Mouse (Mus musculus) intestine, embryonic 15.5 days (tissue): ENCODE measurements around the gene Hk1. TPM values are rescaled to one million over a fixed set of nuclear protein-coding genes. Genes with fewer than 3 reads are reported as not detected.

Experiments
- ATAC-seq: fragments of 200-750 bp; cut with Nextera tagmentation; 2 replicates; pipeline ENCODE4 v1.8.0; 2017; ENCODE audit warnings: moderate TSS enrichment, moderate library complexity
- H3K27ac ChIP-seq: fragments of 300-500 bp; sonication (generic); 2 replicates; pipeline ENCODE4 v1.5.1; 2015; ENCODE audit warnings: mild to moderate bottlenecking, inconsistent platforms
- H3K27me3 ChIP-seq: fragments of 300-500 bp; sonication (generic); replicated peaks from 2 replicates; pipeline ENCODE4 v1.6.1; 2015; ENCODE audit warnings: inconsistent platforms
- H3K36me3 ChIP-seq: fragments of 300-500 bp; sonication (generic); 2 replicates; pipeline ENCODE4 v1.6.1; 2015; ENCODE audit warnings: inconsistent platforms
- H3K4me1 ChIP-seq: fragments of 300-500 bp; sonication (generic); replicated peaks from 2 replicates; pipeline ENCODE4 v1.6.1; 2015; ENCODE audit warnings: inconsistent platforms
- H3K4me2 ChIP-seq: fragments of 300-500 bp; sonication (generic); replicated peaks from 2 replicates; pipeline ENCODE4 v1.6.1; 2015; ENCODE audit warnings: mild to moderate bottlenecking, inconsistent platforms
- H3K4me3 ChIP-seq: fragments of 300-500 bp; sonication (generic); replicated peaks from 2 replicates; pipeline ENCODE4 v1.5.1; 2015; ENCODE audit warnings: inconsistent platforms
- H3K9ac ChIP-seq: fragments of 300-500 bp; sonication (generic); 2 replicates; pipeline ENCODE4 v1.6.1; 2015; ENCODE audit warnings: inconsistent platforms
- H3K9me3 ChIP-seq: fragments of 300-500 bp; sonication (generic); 2 replicates; pipeline ENCODE4 v1.6.1; 2016; ENCODE audit warnings: inconsistent platforms
- WGBS: fragments of 180-500 bp; shearing (Covaris S2); methylation state at CpG from one replicate; pipeline ENCODE4 v1.1.7; 2015; 5-methylcytosine and 5-hydroxymethylcytosine counted together
- polyA plus RNA-seq: library from polyadenylated mRNA; unstranded; fragments of >200 nt; fragmentation: Nextera tagmentation; extraction: Ambion mirVana; gene quantifications from 2 replicates; pipeline ENCODE4 v1.2.1, GENCODE M21; 2015

Gene Hk1
- 27.0 and 27.1 TPM in 2 replicates for polyA plus RNA-seq

DNA sequence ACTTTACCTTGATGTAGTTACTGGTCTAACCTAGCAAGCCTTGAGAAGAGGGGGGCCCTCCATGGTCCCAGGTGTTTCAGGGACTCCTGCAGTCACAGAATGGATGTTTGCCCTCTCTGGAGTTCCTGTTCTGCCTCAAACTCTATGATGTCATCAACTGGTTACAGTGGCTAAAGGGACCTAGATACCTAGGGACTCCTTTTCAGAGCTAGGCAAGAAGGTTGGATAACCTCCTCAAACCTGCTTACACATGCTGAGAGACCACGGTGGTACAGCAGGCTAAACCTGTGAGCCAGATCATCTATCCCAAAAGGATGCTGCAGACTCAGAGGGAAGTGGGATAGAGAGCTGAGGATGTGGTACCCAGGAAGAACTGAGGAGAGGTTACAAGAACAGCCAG is at the start of gene Hk1:
Gene Hk1, minus strand, starts transcription at position 101 of the 400 bp plus-strand sequence.
- Histone ChIP-seq H3K27ac (no peak within 1 kb of the TSS), H3K9ac (no peak within 1 kb of the TSS), H3K36me3 (no peaks in the 10 kb centered on the region), H3K4me3 (no peak within 1 kb of the TSS), H3K9me3 (no peaks in the 10 kb centered on the region), H3K27me3 (no peaks in the 10 kb centered on the region), H3K4me1 (no peaks in the 10 kb centered on the region), H3K4me2 (no peak within 1 kb of the TSS)
- 87% methylated on average over 1 of the region's 1 CpGs for WGBS
- no peak for ATAC-seq

DNA sequence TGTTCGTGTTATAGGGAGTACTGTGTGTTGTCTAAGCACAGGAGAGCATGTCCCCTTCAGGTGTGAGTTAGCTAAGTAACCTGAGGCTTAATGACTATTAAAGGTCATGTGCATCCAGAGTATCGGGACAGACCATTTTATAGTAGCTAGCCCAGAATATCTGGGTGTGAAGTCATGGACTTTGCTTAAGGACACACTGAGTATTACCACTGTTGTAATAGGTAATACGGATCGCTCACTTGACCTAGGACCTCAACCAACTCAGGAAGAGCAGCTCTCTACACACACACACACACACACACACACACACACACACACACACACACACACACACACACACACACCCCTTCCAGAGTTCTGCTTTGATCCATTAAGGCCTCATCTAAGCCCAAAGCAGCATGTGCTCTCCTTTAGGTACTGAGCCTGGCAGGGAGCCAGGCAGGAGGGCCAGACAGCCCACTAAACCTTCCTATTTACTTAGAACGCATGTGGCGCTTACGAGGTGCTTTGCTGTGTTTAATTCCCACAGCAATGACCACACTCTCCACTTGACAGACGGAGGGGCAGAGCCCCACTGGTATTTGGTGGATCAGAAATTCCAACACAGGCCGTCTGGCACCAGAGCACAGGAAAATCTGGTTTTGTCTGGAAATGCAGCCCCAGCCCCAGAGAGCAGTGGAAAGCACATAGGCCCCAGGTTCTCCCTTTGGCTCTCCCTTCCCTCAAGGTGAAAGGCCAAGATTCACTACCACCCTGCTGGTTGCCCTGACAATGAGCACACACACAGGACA is 45.6 kb upstream of the Hk1 start:
- H3K4me1 ChIP-seq, result peaks cover 15% of the 10 kb centered on the region; the same call in 1 of the 2 replicates
- peak; percentile 63 for ATAC-seq
- H3K4me2 ChIP-seq, result no peak overlapping the region
- H3K36me3 ChIP-seq, result peaks cover 13% of the 10 kb centered on the region
- H3K4me3 ChIP-seq, result no peak overlapping the region
- 33% methylated on average over 9 of the region's 9 CpGs for WGBS
- H3K27ac ChIP-seq, result peak overlapping the region; percentile 71
- no peaks in the 10 kb centered on the region for H3K9me3 ChIP-seq
- no peaks in the 10 kb centered on the region for H3K27me3 ChIP-seq
- no peak overlapping the region for H3K9ac ChIP-seq

DNA sequence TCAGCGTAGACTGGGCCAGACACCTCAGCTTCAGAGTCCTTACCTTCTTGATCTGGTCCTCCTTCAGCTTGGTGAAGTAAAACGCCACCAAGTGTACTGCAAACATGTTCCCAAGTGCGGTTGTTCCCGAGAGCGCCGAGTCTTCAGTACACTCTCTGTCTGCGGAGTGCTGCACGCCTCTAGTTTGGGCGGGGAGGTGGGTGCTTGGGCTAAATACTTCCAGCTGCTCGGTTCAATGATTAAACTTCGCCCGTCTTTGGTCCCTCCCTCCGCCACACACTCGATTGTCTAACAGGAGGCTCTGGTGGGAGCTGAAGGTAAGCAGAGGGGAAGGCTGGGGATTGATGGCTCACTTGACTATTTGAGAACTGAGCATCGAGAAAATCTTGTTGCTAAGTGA is 42.5 kb upstream of the Hk1 start, which contains the start of gene Hkdc1:
Gene Hkdc1, minus strand, starts transcription at position 237 of the 400 bp plus-strand sequence.
- H3K4me2 ChIP-seq, result peak within 1 kb of the TSS; percentile 38
- H3K9me3 ChIP-seq, result no peaks in the 10 kb centered on the region
- peak within 1 kb of the TSS; percentile 24 for H3K4me3 ChIP-seq
- ATAC-seq, result peak; percentile 71
- WGBS, result 30% methylated on average over 15 of the region's 15 CpGs
- H3K36me3 ChIP-seq, result no peaks in the 10 kb centered on the region
- H3K27me3 ChIP-seq, result no peaks in the 10 kb centered on the region
- H3K9ac ChIP-seq, result peak within 1 kb of the TSS; percentile 13; the same call in 1 of the 2 replicates
- H3K4me1 ChIP-seq, result peaks cover 21% of the 10 kb centered on the region
- H3K27ac ChIP-seq, result peak within 1 kb of the TSS; percentile 54

DNA sequence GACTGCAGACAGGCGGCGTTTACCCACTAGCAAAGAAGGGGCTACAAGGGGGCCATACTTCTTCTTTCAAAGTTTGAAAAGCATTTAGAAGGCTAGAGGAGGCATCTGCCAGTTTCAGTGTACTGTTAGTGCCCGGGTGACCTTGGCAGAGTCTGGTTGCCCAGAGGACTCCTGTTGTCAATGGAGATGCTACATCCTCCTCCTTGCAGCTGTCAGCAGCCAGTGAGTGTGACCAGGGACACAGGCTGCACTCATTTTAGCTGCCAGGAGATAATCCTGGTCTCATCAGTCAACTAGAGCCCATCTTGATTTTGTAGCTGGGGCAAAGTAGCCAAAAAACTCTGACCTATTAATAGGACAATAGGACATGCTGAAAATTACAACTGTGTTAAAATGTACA is 41.4 kb upstream of the Hk1 start:
- 70% methylated on average over 3 of the region's 3 CpGs for WGBS
- ATAC-seq, result no peak
- Histone ChIP-seq H3K36me3 (no peaks in the 10 kb centered on the region), H3K9ac (no peak overlapping the region), H3K4me1 (peaks cover 21% of the 10 kb centered on the region), H3K27me3 (no peaks in the 10 kb centered on the region), H3K4me3 (peak overlapping the region; percentile 24), H3K27ac (peak overlapping the region; percentile 32), H3K9me3 (no peaks in the 10 kb centered on the region), H3K4me2 (peak overlapping the region; percentile 38)

DNA sequence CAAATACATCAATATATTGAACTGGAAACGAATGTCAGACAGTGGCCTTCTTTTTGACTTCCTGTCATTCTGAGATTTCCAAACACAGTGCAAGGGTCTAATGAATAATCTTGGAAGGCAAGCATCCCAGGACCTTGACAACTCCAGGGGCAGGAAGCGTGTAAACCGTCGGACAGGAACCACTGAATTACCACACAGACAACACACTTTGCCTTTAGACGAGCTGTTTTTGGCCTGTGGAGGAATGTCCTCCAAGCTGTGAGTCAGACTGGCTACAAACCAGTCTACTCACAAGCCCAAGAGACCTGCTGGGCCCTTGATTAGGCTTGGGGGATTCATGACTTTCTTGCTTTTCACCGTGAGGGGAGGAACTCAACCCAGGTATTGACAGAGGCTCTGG is 40.7 kb upstream of the Hk1 start:
- Histone ChIP-seq H3K4me2 (peak overlapping the region; percentile 38), H3K4me1 (peaks cover 19% of the 10 kb centered on the region), H3K27ac (peak overlapping the region; percentile 32), H3K4me3 (no peak overlapping the region), H3K36me3 (no peaks in the 10 kb centered on the region), H3K9ac (no peak overlapping the region), H3K27me3 (no peaks in the 10 kb centered on the region), H3K9me3 (no peaks in the 10 kb centered on the region)
- no peak for ATAC-seq
- 50% methylated on average over 6 of the region's 6 CpGs for WGBS

DNA sequence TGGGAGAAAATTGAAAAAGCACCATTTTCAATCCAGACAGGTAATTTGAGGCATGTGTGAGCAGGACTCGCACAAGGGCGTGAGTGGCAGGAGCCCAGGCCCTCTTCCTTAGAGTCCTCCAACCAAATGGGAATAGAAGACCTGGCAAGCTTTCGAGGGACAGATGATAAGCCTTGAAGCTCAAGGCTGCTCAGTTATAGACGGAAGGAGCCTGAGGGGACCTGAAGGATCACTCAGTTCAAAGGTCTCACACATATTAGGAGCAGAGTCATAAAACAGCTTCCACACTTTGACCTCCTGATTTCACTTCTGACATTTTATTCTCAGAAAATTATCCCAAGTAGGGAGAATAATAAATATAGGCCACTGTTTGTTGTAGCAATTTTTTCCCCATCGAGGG is 39.7 kb upstream of the Hk1 start:
- no peaks in the 10 kb centered on the region for H3K36me3 ChIP-seq
- no peaks in the 10 kb centered on the region for H3K9me3 ChIP-seq
- no peak overlapping the region for H3K4me3 ChIP-seq
- peak overlapping the region; percentile 38; the same call in 1 of the 2 replicates for H3K4me2 ChIP-seq
- H3K27me3 ChIP-seq, result no peaks in the 10 kb centered on the region
- peak overlapping the region; percentile 48; the same call in 1 of the 2 replicates for H3K27ac ChIP-seq
- peak; percentile 59 for ATAC-seq
- no peak overlapping the region for H3K9ac ChIP-seq
- WGBS, result 61% methylated on average over 5 of the region's 5 CpGs
- H3K4me1 ChIP-seq, result peaks cover 15% of the 10 kb centered on the region

DNA sequence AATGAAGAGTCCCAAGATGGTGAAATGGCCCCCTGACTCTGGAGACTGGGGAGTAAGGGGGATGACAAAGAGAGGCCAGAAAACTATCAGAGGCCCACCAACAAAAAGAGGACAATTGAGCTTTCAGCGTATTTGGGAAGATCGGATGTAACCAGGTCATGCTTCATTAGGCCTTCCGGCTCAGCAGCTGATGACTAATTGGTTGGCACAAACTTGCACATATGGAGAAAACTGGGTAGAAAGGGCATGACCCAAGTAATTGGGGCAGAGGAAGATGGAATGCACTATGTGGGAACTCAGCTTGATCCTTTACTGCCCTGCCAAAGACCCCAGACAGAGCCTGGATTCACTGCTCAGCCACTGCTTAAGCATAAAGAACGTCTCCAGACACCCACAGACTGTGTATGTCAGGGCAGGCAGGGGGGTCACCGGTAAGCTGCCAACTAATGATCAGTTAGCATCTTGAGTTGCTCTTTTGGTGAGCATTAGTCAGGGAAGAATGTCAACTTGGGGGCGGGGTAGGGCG is 39.2 kb upstream of the Hk1 start:
- ATAC-seq, result no peak
- Histone ChIP-seq H3K27me3 (no peaks in the 10 kb centered on the region), H3K27ac (peak overlapping the region; percentile 48; the same call in 1 of the 2 replicates), H3K36me3 (no peaks in the 10 kb centered on the region), H3K9ac (no peak overlapping the region), H3K4me1 (peaks cover 13% of the 10 kb centered on the region; the same call in 1 of the 2 replicates), H3K9me3 (no peaks in the 10 kb centered on the region), H3K4me3 (no peak overlapping the region), H3K4me2 (peak overlapping the region; percentile 38; the same call in 1 of the 2 replicates)
- WGBS, result 74% methylated on average over 7 of the region's 7 CpGs

DNA sequence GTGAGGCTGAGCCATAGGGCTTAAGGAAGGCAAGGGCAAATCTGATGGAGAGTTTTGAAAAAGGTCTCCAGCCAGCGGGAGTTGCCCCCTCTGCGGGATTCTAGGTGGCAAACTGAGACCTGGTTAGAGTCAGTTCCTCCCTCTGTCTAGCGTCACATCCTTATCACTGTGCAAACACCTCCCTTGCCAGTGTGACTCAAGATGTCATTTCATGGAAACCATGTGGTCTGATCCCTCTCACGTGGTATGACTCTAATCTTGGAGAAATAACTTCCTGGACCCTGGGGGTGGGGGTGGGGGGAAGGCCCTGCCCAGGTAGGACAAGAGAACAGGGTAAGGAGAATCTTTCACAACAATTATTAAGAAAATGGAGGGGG is 33.9 kb upstream of the Hk1 start:
- Histone ChIP-seq H3K4me3 (no peak overlapping the region), H3K4me1 (peaks cover 16% of the 10 kb centered on the region; the same call in 1 of the 2 replicates), H3K9ac (no peak overlapping the region), H3K27me3 (no peaks in the 10 kb centered on the region), H3K4me2 (peak overlapping the region; percentile 49), H3K36me3 (no peaks in the 10 kb centered on the region), H3K27ac (peak overlapping the region; percentile 94), H3K9me3 (no peaks in the 10 kb centered on the region)
- WGBS, result 13% methylated on average over 4 of the region's 4 CpGs
- ATAC-seq, result peak; percentile 84

DNA sequence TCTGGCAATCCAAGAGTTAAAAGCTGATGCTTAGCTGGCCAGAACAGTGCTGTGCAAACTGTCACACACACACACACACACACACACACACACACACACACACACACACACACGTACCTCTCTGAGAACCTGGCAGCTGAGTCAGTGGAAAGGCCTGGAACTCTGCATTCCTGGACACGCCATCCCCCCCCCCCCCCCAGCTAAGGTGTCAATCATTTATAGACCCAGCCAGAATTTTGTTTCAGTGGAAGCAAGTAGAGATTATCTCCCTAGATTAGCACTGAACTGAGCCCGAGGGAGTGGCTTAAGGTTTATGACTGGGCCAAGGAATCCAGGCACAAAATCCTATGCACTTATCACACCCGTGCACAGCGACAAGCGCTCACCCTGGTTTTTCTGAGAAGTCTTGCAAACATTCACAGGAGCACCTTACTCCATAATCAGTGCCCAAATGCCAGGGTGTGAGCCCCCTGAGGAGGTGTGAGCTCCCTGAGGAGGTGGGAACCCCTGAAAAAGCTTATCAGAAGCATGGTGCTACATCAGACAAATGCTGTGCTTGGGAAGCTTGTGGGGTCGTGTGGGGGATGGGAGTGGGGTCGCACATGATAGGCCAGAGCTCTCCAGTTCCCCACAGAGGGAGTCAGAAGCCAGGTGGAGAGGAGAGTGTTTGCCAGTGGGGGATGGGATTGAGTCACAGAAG is 33.3 kb upstream of the Hk1 start:
- H3K4me3 ChIP-seq, result no peak overlapping the region
- peak overlapping the region; percentile 49 for H3K4me2 ChIP-seq
- H3K36me3 ChIP-seq, result no peaks in the 10 kb centered on the region
- H3K9ac ChIP-seq, result peak overlapping the region; percentile 17; the same call in 1 of the 2 replicates
- peak overlapping the region; percentile 94 for H3K27ac ChIP-seq
- 8% methylated on average over 8 of the region's 8 CpGs for WGBS
- no peaks in the 10 kb centered on the region for H3K9me3 ChIP-seq
- no peaks in the 10 kb centered on the region for H3K27me3 ChIP-seq
- peaks cover 16% of the 10 kb centered on the region; the same call in 1 of the 2 replicates for H3K4me1 ChIP-seq
- peak; percentile 87 for ATAC-seq

DNA sequence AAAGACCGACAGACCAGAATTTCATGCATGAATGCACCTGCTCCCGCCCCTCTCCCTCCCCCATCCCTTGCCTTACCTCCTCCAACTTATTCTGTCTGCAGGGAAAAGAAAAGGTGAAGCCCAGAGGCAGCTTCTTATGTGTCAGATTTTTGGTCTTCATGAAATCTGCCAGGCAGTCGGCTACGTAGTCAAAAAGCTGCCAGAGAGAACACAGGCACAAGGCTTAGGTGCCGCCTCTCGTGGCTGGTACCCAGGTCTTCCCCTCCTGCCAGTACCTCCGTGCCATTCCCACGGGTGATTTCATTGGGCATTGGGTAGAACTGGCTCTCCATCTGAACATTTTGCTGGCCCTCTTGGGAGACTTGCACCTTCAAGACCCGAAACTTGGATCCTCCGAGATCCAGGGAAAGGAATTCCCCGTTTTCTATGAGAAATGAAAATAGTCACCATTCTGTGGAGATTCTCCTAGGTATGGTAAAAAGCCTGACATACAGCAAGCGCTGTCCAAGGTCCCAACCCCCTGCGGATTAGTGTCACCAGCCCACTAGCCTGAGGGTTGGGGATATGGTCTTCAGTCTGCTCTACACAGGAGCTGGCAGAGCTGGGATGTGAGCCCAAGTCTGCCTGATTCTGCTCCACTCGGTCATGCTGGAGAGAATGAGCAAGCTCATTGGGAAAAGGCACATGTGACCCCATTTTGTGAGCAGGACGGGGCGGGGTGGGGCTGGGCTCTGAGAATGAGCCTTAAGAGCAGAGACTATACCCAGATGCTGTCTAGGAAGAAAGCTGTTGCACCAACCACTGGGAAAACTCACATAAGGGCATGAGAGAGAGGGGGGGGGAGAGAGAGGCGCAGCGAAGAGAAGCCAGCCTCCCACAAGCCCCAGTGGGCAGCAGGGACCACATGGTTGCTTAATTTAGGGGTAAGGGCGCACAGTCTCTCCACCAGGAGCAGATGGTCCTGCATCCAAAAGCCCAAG is 32.0 kb upstream of the Hk1 start:
- ATAC-seq, result no peak
- Histone ChIP-seq H3K27ac (no peak overlapping the region), H3K9me3 (no peaks in the 10 kb centered on the region), H3K27me3 (no peaks in the 10 kb centered on the region), H3K4me2 (no peak overlapping the region), H3K4me1 (peaks cover 16% of the 10 kb centered on the region; the same call in 1 of the 2 replicates), H3K36me3 (no peaks in the 10 kb centered on the region), H3K9ac (no peak overlapping the region), H3K4me3 (no peak overlapping the region)
- WGBS, result 70% methylated on average over 19 of the region's 19 CpGs

DNA sequence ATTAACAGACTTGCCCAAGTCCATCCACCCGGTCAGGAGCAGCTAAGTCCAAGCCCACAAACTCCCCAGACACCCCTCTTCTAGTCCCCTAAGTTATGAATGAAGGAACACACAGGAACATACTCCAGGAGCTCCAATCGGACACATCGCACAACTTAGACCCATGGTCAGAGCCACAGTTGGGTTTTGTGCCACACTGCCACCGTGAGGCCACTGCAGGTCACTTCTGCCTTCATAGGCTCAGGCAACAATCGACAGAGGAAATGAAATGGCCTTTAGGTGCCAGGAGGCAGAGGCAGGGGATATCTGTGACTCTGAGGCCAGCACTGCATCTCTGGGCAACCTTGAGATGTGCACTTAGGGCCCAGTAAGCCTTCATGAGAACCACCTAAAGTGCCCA is 31.2 kb upstream of the Hk1 start:
- Histone ChIP-seq H3K9me3 (no peaks in the 10 kb centered on the region), H3K36me3 (no peaks in the 10 kb centered on the region), H3K27me3 (no peaks in the 10 kb centered on the region), H3K4me3 (no peak overlapping the region), H3K27ac (no peak overlapping the region), H3K9ac (no peak overlapping the region), H3K4me1 (peaks cover 16% of the 10 kb centered on the region; the same call in 1 of the 2 replicates), H3K4me2 (no peak overlapping the region)
- 15% methylated on average over 5 of the region's 5 CpGs for WGBS
- no peak for ATAC-seq
